ENCODE assay signal across 8 mouse cellular contexts in genomic region chr16:4560145-4560952, GRCm38 (mm10). TPM values are rescaled to one million over a fixed set of nuclear protein-coding genes. Genes with fewer than 3 reads are reported as not detected.
DNase-seq lines count a peak whose midpoint lies in the region; ATAC-seq and TF ChIP-seq lines count a peak whose summit lies in the region.

No protein-coding gene starts in this region.

- TF ChIP-seq POLR2A in testis, adult 2 months (IDR thresholded peaks at IDR 0.05; ENCODE audit: control insufficient read depth, low read depth, low read length), result no peak

- peak overlapping the region; percentile 76 for H3K27ac ChIP-seq in brown adipose tissue, adult 24 weeks (replicated peaks; ENCODE audit: low read depth, low read length)
- H3K27ac ChIP-seq in heart, embryonic 16.5 days (ENCODE audit: low read length), result peak overlapping the region; percentile 90
- peak overlapping the region; percentile 91 for H3K27ac ChIP-seq in liver, embryonic 16.5 days (ENCODE audit: low read length)
- peak overlapping the region; percentile 80; the same call in 1 of the 2 replicates for H3K27ac ChIP-seq in neural tube, embryonic 11.5 days (ENCODE audit: low read depth, low read length)
- peak overlapping the region; percentile 79 for H3K27ac ChIP-seq in testis, adult 2 months (ENCODE audit: control insufficient read depth, insufficient read depth, low read depth, low read length)

- peaks cover 40% of the 10 kb centered on the region for H3K4me1 ChIP-seq in E14TG2a.4 (replicated peaks; ENCODE audit: low read depth, low read length)
- H3K4me1 ChIP-seq in brown adipose tissue, adult 24 weeks (ENCODE audit: control insufficient read depth, insufficient read depth, insufficient read length, low read length), result no peaks in the 10 kb centered on the region
- peaks cover 22% of the 10 kb centered on the region for H3K4me1 ChIP-seq in heart, embryonic 16.5 days (ENCODE audit: control insufficient read depth, insufficient read depth, low read length)
- peaks cover 41% of the 10 kb centered on the region for H3K4me1 ChIP-seq in liver, embryonic 16.5 days (ENCODE audit: control insufficient read depth, low read depth, low read length)
- peaks cover 12% of the 10 kb centered on the region; the same call in 1 of the 2 replicates for H3K4me1 ChIP-seq in neural tube, embryonic 11.5 days (ENCODE audit: control insufficient read depth, insufficient read depth, low read length)
- peaks cover 16% of the 10 kb centered on the region for H3K4me1 ChIP-seq in testis, adult 2 months (ENCODE audit: control insufficient read depth, insufficient read depth, low read length)

- peak overlapping the region; percentile 99 for H3K4me2 ChIP-seq in heart, embryonic 16.5 days (ENCODE audit: low read depth, low read length)
- H3K4me2 ChIP-seq in liver, embryonic 16.5 days (ENCODE audit: low read depth, low read length), result peak overlapping the region; percentile 100
- peak overlapping the region; percentile 92 for H3K4me2 ChIP-seq in neural tube, embryonic 11.5 days (ENCODE audit: low read depth)

- WGBS in heart, embryonic 16.5 days, result 1% methylated on average over 43 of the region's 43 CpGs
- under 1% methylated on average over 43 of the region's 43 CpGs for WGBS in liver, embryonic 16.5 days (ENCODE audit: insufficient replicate concordance)
- WGBS in neural tube, embryonic 11.5 days, result 2% methylated on average over 42 of the region's 43 CpGs

- peak overlapping the region; percentile 85 for H3K9ac ChIP-seq in heart, embryonic 16.5 days (ENCODE audit: low read length)
- peak overlapping the region; percentile 80 for H3K9ac ChIP-seq in liver, embryonic 16.5 days (ENCODE audit: low read depth, low read length)
- H3K9ac ChIP-seq in neural tube, embryonic 11.5 days (ENCODE audit: low read length), result peak overlapping the region; percentile 86

- peak; percentile 51 for ATAC-seq in erythroid progenitor cell, adult 5-6 weeks (replicated peaks; ENCODE audit: low FRiP score, poor library complexity, severe bottlenecking)
- ATAC-seq in heart, embryonic 16.5 days (replicated peaks; ENCODE audit: extremely low read depth, insufficient read depth, low FRiP score), result peak; percentile 26
- ATAC-seq in liver, embryonic 16.5 days (ENCODE audit: low read depth), result peak; percentile 11
- ATAC-seq in neural tube, embryonic 11.5 days (ENCODE audit: insufficient read depth, low FRiP score, low TSS enrichment), result peak; percentile 51

- H3K9me3 ChIP-seq in E14TG2a.4 (ENCODE audit: low read length), result no peaks in the 10 kb centered on the region
- H3K9me3 ChIP-seq in heart, embryonic 16.5 days (replicated peaks; ENCODE audit: control insufficient read depth, low read length), result no peaks in the 10 kb centered on the region
- no peaks in the 10 kb centered on the region for H3K9me3 ChIP-seq in liver, embryonic 16.5 days (replicated peaks; ENCODE audit: control insufficient read depth, low read length)
- no peaks in the 10 kb centered on the region for H3K9me3 ChIP-seq in neural tube, embryonic 11.5 days (ENCODE audit: control insufficient read depth, low read length)

- peak; percentile 64 for TF ChIP-seq CTCF in E14TG2a.4 (conservative IDR thresholded peaks at IDR 0.05; ENCODE audit: low read length)
- TF ChIP-seq CTCF in testis, adult 2 months (IDR thresholded peaks at IDR 0.05; ENCODE audit: control insufficient read depth, insufficient read depth, insufficient replicate concordance, low read depth, low read length), result peak; percentile 56

- no peaks in the 10 kb centered on the region for H3K27me3 ChIP-seq in E14TG2a.4 (ENCODE audit: insufficient read depth, low read length)
- H3K27me3 ChIP-seq in heart, embryonic 16.5 days (ENCODE audit: control insufficient read depth, insufficient read depth, low read length), result no peaks in the 10 kb centered on the region
- no peaks in the 10 kb centered on the region; the same call in 1 of the 2 replicates for H3K27me3 ChIP-seq in liver, embryonic 16.5 days (ENCODE audit: control insufficient read depth, insufficient read depth, low read depth, low read length)
- no peaks in the 10 kb centered on the region for H3K27me3 ChIP-seq in neural tube, embryonic 11.5 days (ENCODE audit: control insufficient read depth, insufficient read depth, low read length)
- no peaks in the 10 kb centered on the region for H3K27me3 ChIP-seq in testis, adult 2 months (ENCODE audit: control insufficient read depth, insufficient read depth, low read length)

- DNase-seq in kidney, postnatal 14 days, result peak; percentile 83
- DNase-seq in neural tube, embryonic 11.5 days (ENCODE audit: low spot score), result peak; percentile 62

- H3K4me3 ChIP-seq in E14TG2a.4 (replicated peaks; ENCODE audit: low read length), result peak overlapping the region; percentile 97
- H3K4me3 ChIP-seq in brown adipose tissue, adult 24 weeks (ENCODE audit: insufficient read depth, low read depth, low read length), result peak overlapping the region; percentile 65
- H3K4me3 ChIP-seq in heart, embryonic 16.5 days (ENCODE audit: low read length), result peak overlapping the region; percentile 87
- H3K4me3 ChIP-seq in liver, embryonic 16.5 days (ENCODE audit: low read depth, low read length), result peak overlapping the region; percentile 77
- peak overlapping the region; percentile 80 for H3K4me3 ChIP-seq in neural tube, embryonic 11.5 days (ENCODE audit: low read depth, low read length)
- peak overlapping the region; percentile 92 for H3K4me3 ChIP-seq in testis, adult 2 months (ENCODE audit: control insufficient read depth, low read depth, low read length)

- H3K36me3 ChIP-seq in E14TG2a.4 (ENCODE audit: insufficient read depth, low read length), result peaks cover 9% of the 10 kb centered on the region
- H3K36me3 ChIP-seq in heart, embryonic 16.5 days (ENCODE audit: control insufficient read depth, insufficient read depth), result no peaks in the 10 kb centered on the region
- H3K36me3 ChIP-seq in liver, embryonic 16.5 days (ENCODE audit: control insufficient read depth, insufficient read depth), result no peaks in the 10 kb centered on the region
- no peaks in the 10 kb centered on the region for H3K36me3 ChIP-seq in neural tube, embryonic 11.5 days (ENCODE audit: control insufficient read depth, insufficient read depth, low read length)
- no peaks in the 10 kb centered on the region for H3K36me3 ChIP-seq in testis, adult 2 months (ENCODE audit: control insufficient read depth, insufficient read depth, low read length)

RNA-seq across cellular contexts. Expression of gene Tfap4, which starts 0.7 kb away (rescaled TPM):
- 3.2 and 3.3 TPM in 2 replicates for polyA plus RNA-seq in brown adipose tissue, adult 24 weeks (2012; ENCODE audit: insufficient read depth, insufficient read length, missing spikeins)
- total RNA-seq in erythroid progenitor cell, adult 5-6 weeks (2015; ENCODE audit: low replicate concordance), result 4.6 and 7.6 TPM in 2 replicates
- total RNA-seq in erythroid progenitor cell, adult 5-6 weeks (2017; ENCODE audit: low replicate concordance), result 1.7 and 2.7 TPM in 2 replicates
- polyA plus RNA-seq in heart, embryonic 16.5 days (2015; fragmentation: Nextera tagmentation; extraction: Ambion mirVana), result 5.6 and 8.1 TPM in 2 replicates
- polyA plus RNA-seq in liver, embryonic 16.5 days (2015; fragmentation: Nextera tagmentation; extraction: Ambion mirVana), result 4.7 and 4.8 TPM in 2 replicates
- 16.1 and 17.8 TPM in 2 replicates for polyA plus RNA-seq in neural tube, embryonic 11.5 days (2014; fragmentation: Nextera tagmentation; extraction: Ambion mirVana)
- polyA plus RNA-seq in testis, adult 2 months (2012; rRNA removed), result 1.9 TPM in 2 replicates

RNA-seq across cellular contexts. Expression of gene Srl, which starts 18.7 kb away (rescaled TPM):
- 17.3 and 26.8 TPM in 2 replicates for polyA plus RNA-seq in brown adipose tissue, adult 24 weeks (2012; ENCODE audit: insufficient read depth, insufficient read length, missing spikeins)
- 2.9 TPM in 1 of 2 replicates, not detected in the other for total RNA-seq in erythroid progenitor cell, adult 5-6 weeks (2015; ENCODE audit: low replicate concordance)
- total RNA-seq in erythroid progenitor cell, adult 5-6 weeks (2017; ENCODE audit: low replicate concordance), result 1.4 TPM in 1 of 2 replicates, not detected in the other
- 280 and 289 TPM in 2 replicates for polyA plus RNA-seq in heart, embryonic 16.5 days (2015; fragmentation: Nextera tagmentation; extraction: Ambion mirVana)
- 2.9 and 4.4 TPM in 2 replicates for polyA plus RNA-seq in liver, embryonic 16.5 days (2015; fragmentation: Nextera tagmentation; extraction: Ambion mirVana)
- 31.1 and 35.7 TPM in 2 replicates for polyA plus RNA-seq in neural tube, embryonic 11.5 days (2014; fragmentation: Nextera tagmentation; extraction: Ambion mirVana)
- 2.2 and 6.1 TPM in 2 replicates for polyA plus RNA-seq in testis, adult 2 months (2012; rRNA removed)

RNA-seq across cellular contexts. Expression of gene Glis2, which starts 34.2 kb away (rescaled TPM):
- 2.9 and 5.7 TPM in 2 replicates for polyA plus RNA-seq in brown adipose tissue, adult 24 weeks (2012; ENCODE audit: insufficient read depth, insufficient read length, missing spikeins)
- total RNA-seq in erythroid progenitor cell, adult 5-6 weeks (2015; ENCODE audit: low replicate concordance), result not detected in 2 replicates
- not detected in 2 replicates for total RNA-seq in erythroid progenitor cell, adult 5-6 weeks (2017; ENCODE audit: low replicate concordance)
- 12.3 and 14.2 TPM in 2 replicates for polyA plus RNA-seq in heart, embryonic 16.5 days (2015; fragmentation: Nextera tagmentation; extraction: Ambion mirVana)
- polyA plus RNA-seq in liver, embryonic 16.5 days (2015; fragmentation: Nextera tagmentation; extraction: Ambion mirVana), result 2.1 and 2.5 TPM in 2 replicates
- polyA plus RNA-seq in neural tube, embryonic 11.5 days (2014; fragmentation: Nextera tagmentation; extraction: Ambion mirVana), result 32.4 and 37.0 TPM in 2 replicates
- 3.7 and 4.2 TPM in 2 replicates for polyA plus RNA-seq in testis, adult 2 months (2012; rRNA removed)

Comparison
In these comparisons a context has a peak if more than half of its experiments do, and no peak if none do; other contexts are left out.
1. Peak in every context shown above with its lines: DNase-seq, ATAC-seq, H3K4me3 ChIP-seq and H3K27ac ChIP-seq.